Mouse (Mus musculus): ENCODE measurements around the gene Cmtr2.

The Cmtr2 gene

GRCm38 (mm10) chr8:110215365-110215764, at the start of gene Cmtr2:
TSS of gene Cmtr2 (plus strand) at chr8:110215665.
- no peak for DNase-seq (ENCODE audit: low spot score in 2 of 2)

GRCm38 (mm10) chr8:110166270-110166669, 49.2 kb upstream of the Cmtr2 start:
- no peak for DNase-seq (ENCODE audit: low spot score in 2 of 2)

GRCm38 (mm10) chr8:110168046-110168445, 47.4 kb upstream of the Cmtr2 start, which contains the start of gene Calb2:
TSS of gene Calb2 (minus strand) at chr8:110168210.
- peak in 1 of 2 experiments; percentile 48 for DNase-seq (ENCODE audit: low spot score in 2 of 2)

DNA sequence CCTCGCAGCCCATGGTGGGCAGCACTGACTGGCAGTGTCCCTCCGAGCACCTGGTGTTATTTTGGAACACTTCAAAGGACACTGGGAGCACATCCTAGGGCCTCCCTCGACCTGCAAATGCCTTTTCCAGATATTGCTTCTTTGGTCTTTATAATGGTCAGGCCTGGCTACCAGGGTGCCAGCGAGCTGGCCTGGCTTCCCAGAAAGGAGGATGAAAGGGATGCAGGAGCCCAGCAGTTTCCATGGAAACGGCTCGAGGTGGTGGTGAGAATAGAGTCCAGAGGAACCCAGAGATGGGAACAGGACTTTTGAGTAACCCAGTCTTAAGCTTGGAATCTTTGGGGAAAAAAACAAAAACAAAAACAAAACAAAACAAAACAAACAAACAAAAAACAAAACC, 43.3 kb upstream of the Cmtr2 start:
- DNase-seq (ENCODE audit: low spot score in 2 of 2): no peak

GRCm38 (mm10) chr8:110174826-110175225, 40.6 kb upstream of the Cmtr2 start:
- DNase-seq (ENCODE audit: low spot score in 2 of 2): no peak

DNA sequence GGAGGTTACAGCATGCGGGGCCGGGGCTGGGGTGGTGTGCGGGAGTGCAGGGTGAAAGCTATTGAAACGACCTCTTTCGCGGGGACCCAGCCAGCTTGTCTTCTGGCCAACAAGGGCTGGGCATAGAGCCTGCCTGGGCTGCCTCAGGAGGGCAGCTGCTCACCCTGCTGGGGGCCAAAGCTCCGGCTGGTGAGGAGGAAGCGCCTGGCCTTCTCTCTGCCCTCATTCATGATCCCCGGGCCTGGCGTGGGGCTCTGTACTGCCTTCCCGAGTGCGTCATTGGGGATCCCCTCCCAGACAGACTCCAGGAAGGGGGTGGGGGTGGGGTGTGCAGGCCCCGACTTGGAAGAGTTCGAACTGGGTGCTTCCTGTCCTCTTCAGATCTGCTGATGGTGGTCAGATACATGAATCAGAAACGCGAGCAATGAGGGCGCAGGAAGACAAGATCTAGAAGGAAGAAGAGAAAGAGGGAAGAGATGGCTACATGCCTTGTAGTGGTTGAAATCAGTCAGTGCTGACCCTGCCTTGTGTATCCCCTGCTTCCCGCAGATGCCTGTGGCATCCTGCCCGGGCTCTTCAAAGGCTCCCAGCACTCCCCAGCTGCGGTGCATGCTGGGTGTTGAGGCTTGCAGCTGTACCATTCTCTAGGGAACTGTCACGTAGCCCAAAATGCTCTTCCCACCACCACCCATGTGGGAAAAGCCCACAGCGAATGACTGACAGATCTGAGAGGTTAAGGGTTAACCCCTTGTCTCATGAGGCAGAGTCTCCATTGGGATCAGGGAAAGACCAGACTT, 37.9 kb upstream of the Cmtr2 start:
- DNase-seq (ENCODE audit: low spot score in 2 of 2): no peak

GRCm38 (mm10) chr8:110182735-110183367, 32.6 kb upstream of the Cmtr2 start:
- no peak for DNase-seq (ENCODE audit: low spot score in 2 of 2)

- DNase-seq (ENCODE audit: low spot score in 2 of 2): no peak
Measured at GRCm38 (mm10) chr8:110183748-110184147, 31.7 kb upstream of the Cmtr2 start.

GRCm38 (mm10) chr8:110185538-110185937, 29.9 kb upstream of the Cmtr2 start:
- DNase-seq (ENCODE audit: low spot score in 2 of 2): no peak

DNA sequence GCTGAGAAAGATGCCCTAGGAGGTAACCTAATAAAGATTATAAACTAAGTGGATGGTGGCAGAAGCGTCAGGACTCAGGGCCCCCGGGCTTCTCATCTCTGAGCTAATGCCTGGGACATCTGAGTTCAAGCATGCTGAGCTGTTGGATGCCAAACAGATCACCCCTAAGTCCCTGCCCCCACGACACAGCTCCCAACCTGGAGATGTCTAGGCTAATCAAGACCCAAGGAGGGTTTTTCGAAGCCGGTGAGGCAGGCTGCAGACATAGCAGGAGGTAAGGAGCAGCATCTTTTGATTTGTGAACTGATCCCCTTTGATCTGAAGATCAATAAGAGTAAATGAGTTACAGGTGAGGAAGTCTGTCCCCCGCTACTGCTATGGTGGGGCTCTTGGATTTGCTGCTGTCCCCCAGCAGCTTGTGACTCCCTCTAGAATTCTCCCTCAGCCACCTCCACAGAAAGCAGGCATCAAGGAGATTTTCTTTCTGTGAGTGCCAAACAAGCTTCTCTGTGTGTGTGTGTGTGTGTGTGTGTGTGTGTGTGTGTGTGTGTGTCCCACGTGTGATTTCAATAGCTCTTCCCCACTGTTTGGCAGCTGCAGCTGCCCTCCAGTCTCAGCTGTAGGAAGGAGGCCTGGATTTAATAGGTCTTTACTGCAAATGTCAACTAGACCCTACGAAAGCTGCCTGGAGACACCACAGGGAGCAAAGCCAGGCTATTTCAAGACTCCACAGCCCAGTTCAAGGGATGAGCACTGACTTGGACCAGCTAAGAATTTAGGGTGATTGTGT, 26.3 kb upstream of the Cmtr2 start:
- DNase-seq (ENCODE audit: low spot score in 2 of 2): no peak

DNA sequence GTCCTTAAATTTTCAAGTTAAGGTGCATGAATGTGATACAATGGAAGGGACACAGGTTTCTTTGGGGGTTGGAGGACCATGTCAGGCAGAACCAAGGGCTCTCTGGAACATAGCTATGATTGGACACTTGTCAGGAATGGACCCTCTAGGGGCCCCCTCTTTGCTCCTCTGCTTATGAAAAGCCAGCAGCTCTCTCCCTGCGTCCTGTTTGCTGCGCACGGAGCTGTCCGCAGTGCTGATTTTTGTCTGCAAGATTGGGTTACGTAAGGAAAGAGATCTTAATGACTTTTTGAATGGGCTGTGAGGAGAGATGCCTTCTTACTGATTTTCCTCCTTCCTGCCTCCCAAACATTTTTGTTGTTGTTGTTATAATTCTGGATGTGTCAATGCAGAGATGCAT, 18.8 kb upstream of the Cmtr2 start:
- DNase-seq (ENCODE audit: low spot score in 2 of 2): peak in 1 of 2 experiments; percentile 46

DNA sequence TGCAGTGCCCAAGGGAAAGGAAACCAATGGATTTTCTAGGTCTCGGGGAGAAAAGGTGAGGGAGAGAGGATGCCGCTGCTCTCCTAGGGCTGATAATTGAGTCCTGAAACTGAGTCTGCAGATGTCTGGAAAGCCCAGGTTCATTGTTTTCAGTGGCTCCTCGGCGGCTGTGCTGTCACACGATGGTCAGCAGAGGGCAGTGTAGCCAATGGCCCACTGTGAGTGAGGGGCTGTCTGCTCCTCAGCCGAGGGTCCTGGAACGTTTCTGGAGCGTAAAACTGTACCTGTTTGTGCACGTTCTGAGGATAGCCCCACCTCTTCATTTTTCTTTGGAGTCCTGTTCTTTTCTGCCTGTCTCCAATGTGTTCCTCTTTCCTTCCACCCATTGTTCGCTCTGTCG, 13.7 kb upstream of the Cmtr2 start:
- DNase-seq (ENCODE audit: low spot score in 2 of 2): no peak

- DNase-seq (ENCODE audit: low spot score in 2 of 2): no peak
Measured at GRCm38 (mm10) chr8:110216253-110216652, 788 bp downstream of the Cmtr2 start.

- no peak for DNase-seq (ENCODE audit: low spot score in 2 of 2)
Measured at GRCm38 (mm10) chr8:110217198-110217597, 1.7 kb downstream of the Cmtr2 start.

- peak; percentile 84 to 97 for DNase-seq (ENCODE audit: low spot score in 2 of 2)
Measured at GRCm38 (mm10) chr8:110217681-110218131, 2.2 kb downstream of the Cmtr2 start.

DNA sequence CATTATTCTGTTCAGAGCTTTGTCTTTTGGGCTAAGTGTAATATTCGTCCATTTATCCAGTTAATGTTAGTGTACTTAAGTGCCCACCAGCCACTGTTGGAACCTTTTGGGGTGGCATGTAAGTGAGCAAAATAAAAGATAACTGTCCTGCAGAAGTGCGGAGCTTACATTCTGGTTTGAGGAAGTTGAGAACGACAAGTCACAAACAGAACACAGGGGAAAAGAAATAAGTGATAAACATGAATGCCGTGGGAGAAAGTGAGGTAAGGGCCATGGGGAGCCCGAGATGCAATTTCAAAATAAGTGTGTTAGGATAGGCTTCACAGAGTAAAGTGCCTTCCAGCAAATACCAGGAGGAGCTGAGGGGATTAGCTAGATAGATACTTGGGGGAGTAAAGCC, 3.0 kb downstream of the Cmtr2 start:
- no peak for DNase-seq (ENCODE audit: low spot score in 2 of 2)

DNA sequence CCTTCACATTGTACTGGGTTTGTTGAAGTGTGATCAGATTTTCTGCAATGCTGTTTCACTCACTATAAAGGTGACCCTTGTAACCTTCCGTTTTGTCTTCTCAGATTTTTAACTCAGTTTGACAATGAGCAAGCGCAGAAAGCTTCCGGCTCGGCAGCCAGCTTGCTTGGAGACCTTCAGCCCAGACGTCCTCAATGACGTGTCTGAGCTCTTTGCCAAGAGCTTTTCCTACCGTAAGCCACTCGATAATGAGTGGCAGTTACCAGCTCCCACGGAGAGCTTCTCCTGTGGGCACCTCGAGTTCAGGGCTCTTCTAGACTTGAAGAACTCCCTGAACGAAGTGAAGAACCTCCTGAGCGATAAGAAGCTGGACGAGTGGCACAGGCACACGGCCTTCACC, 5.5 kb downstream of the Cmtr2 start:
- no peak for DNase-seq (ENCODE audit: low spot score in 2 of 2)

DNA sequence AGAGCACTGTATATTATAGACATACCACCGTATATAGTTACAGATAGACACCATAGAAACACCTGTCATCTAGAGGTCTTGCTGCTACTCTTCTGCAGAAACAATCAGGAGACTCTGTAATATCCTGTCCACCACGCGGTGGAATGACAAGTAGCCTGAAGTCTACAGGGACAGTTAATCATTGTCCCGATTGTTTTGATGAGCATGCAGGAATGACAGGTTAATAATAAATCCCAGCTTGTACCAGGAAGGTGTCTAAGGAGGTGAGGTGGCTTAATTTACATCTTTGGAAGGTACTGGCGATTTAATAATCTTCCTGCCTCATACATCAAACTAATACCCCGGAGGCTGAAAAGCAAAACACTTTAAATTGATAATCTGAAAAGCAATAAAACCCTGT, 15.3 kb downstream of the Cmtr2 start:
- no peak for DNase-seq (ENCODE audit: low spot score in 2 of 2)

DNA sequence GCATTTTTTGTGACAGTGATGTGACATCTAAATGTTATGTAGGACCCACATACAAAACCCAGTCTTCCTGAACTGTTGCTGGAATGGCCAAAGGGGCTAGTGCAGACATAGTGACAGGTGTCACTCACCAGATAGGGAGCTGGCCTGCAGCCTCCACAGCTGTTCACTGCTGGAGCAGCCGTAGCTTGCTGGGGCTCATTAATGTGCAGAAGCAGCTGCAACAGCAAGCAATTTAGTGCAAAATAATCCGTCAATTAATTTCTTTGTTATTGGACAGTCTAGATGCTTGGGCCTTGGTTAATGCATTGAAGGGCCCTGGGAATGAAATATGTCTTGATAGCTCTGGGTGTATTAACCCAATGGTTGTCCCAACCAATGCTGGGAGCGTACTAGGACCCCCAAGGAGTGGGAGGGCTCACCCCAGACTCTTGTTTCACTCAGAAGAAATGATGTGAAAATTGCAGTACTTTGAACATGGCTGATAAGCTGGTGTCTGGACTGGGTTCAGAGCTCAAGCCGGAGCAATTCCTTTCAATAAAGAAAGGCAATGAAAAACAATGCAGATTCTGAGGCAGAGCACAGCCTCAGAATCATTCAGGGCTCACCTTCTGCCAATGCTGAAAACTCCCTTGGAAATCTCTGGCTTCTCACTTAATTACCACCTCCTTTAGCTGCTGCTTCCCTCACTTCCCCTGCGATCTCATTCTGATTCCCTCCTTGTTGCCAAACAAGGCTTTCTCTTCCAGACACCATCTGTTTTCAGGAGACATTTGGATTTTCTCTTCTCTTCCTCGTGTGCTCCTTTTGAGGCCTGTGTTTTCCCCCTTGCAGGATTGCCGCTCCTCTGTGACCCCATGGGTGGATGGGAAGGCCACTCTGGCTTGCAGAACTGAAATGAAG, 27.1 kb downstream of the Cmtr2 start:
- no peak for DNase-seq (ENCODE audit: low spot score in 2 of 2)

DNA sequence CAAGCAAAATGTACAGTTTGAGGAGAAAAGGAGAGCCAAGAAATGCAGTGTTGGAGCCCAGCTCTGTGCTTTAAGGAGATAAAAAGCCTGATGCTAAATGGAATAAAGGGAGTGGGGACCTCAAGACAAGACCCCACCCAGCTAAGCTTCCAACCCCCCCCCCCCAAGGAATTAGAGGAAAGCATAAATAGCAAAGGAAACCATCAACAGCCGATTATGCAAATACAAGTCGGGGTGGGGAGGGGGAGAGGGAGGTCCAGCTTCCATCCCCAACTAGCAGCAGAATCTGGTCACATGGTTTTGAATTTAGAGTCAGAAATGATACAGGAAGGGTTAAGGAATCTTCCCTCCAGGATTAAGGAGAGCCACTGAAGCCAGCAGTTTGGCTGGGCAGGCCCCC, 29.1 kb downstream of the Cmtr2 start:
- DNase-seq (ENCODE audit: low spot score in 2 of 2): no peak

DNA sequence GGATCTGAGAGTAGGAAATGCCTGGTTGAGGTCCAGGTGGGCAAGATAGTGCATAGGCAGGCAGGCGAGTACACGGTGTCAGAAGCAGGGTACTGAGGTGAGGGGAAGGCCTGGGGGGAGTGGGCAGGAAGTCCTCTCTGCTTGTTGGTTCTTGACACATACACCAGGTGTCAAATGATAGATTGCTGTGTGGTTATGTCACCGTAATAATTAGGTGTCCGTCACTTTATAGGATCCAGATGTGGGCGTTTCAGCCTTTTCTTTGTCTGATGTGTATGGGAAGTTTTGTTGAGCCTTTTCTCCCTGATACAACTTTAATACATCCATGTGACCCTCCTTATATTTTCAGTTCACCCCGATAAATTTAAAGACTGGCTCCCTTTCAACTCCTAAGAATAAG, 31.8 kb downstream of the Cmtr2 start:
- no peak for DNase-seq (ENCODE audit: low spot score in 2 of 2)

Data from spleen, postnatal 10 days (tissue).